Mouse (Mus musculus): ENCODE data around the gene Chmp4b.

DNA sequence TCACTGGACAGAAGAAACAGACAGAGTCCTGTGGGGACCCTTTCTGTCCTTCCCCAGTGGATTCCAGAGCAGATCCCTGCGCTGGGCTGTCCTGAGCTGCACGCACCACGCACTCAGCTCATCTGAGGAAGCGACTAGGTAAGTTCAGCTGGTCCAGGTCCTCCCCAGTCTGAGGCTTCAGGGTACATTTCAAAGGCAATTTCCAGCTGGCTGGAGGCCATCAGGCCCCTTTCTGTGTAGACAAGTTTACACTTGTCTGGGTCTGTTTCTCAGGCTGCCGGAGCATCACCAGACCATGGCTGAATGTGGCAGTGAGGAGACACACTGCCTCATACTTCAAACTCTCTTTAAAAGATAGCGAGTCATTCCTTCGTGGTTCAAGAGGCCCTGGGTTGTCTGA lies 55.8 kb downstream of the Chmp4b start:
- TF ChIP-seq CTCF (IDR thresholded peaks at IDR 0.05; ENCODE audit: control insufficient read depth, insufficient read depth, insufficient read length) (no peak), MYOD1 (IDR thresholded peaks at IDR 0.05; ENCODE audit: control insufficient read depth, insufficient read length, low read depth) (no peak), MYOG (IDR thresholded peaks at IDR 0.05; ENCODE audit: control insufficient read depth, extremely low read depth, insufficient read length) (no peak)

Measured in C2C12 (cell line).